Mouse (Mus musculus): Measurements from ENCODE around the gene Grin2a. TPM values are rescaled to one million over a fixed set of nuclear protein-coding genes. Genes with fewer than 3 reads are reported as not detected.

The Grin2a gene
- polyA plus RNA-seq, 1 experiment from 2014 or later, result not detected

DNA sequence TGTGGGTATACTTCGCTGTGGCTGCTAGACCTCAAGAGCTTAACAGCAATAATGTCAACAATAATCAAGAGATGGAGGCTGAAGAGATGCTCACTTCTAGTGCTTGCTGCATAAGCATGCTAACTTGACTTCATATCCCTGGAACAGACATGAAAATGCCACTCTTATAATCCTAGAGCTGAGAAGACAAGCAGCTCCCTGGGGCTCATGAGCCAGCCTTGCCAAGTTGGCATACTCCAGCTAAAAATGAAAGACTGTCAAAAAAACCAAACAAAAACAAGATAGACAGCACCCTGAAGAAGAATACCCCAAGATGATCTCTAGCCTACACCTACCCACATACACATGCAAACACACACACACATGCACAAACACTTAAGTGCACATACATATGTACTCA lies 95.2 kb downstream of the Grin2a start:
- TF ChIP-seq CTCF (IDR thresholded peaks at IDR 0.05; ENCODE audit: low read depth) (no peak), EP300 (IDR thresholded peaks at IDR 0.05; ENCODE audit: low read depth) (no peak)
- no peaks in the 10 kb centered on the region for H3K36me3 ChIP-seq (replicated peaks; ENCODE audit: insufficient read depth, low read length)
- no peaks in the 10 kb centered on the region for H3K4me1 ChIP-seq (ENCODE audit: insufficient read depth)
- no peak overlapping the region for H3K9ac ChIP-seq (replicated peaks)
- H3K4me2 ChIP-seq (ENCODE audit: low read depth, low read length), result no peak overlapping the region
- DNase-seq (no peak), ATAC-seq (no peak)
- 90% methylated on average over 1 of the region's 1 CpGs for WGBS (ENCODE audit: insufficient replicate concordance)
- H3K27ac ChIP-seq (ENCODE audit: low read depth), result no peak overlapping the region
- no peaks in the 10 kb centered on the region for H3K9me3 ChIP-seq (ENCODE audit: low read length)
- H3K27me3 ChIP-seq (ENCODE audit: insufficient read depth, low read length), result no peaks in the 10 kb centered on the region
- H3K4me3 ChIP-seq (ENCODE audit: low read depth, low read length), result no peak overlapping the region

DNA sequence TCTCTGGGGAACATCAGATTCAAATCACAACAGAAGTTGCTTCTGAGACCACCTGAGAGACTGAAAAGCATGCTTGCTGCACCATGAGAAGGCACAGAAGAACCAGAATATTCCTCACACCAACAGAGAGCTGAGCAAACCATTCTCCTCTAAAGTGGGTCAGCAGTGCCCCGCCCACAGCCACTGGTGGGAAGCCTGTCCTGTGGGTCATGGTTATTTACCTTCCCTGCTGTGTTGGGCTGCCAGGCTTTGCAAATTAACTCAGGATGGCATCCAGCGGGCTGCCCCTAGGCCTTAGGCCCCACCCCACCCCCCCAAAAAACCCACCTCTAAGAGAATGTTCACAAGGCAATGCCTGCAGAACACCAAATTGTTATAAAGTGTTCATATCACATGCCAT lies 96.2 kb downstream of the Grin2a start:
- TF ChIP-seq EP300 (IDR thresholded peaks at IDR 0.05; ENCODE audit: low read depth) (no peak), CTCF (IDR thresholded peaks at IDR 0.05; ENCODE audit: low read depth) (no peak)
- no peak overlapping the region for H3K4me3 ChIP-seq (ENCODE audit: low read depth, low read length)
- no peak overlapping the region for H3K4me2 ChIP-seq (ENCODE audit: low read depth, low read length)
- H3K4me1 ChIP-seq (ENCODE audit: insufficient read depth), result no peaks in the 10 kb centered on the region
- H3K9me3 ChIP-seq (ENCODE audit: low read length), result no peaks in the 10 kb centered on the region
- no peaks in the 10 kb centered on the region for H3K27me3 ChIP-seq (ENCODE audit: insufficient read depth, low read length)
- ATAC-seq (no peak), DNase-seq (no peak)
- no peak overlapping the region for H3K27ac ChIP-seq (ENCODE audit: low read depth)
- H3K36me3 ChIP-seq (replicated peaks; ENCODE audit: insufficient read depth, low read length), result no peaks in the 10 kb centered on the region
- 68% methylated on average over 2 of the region's 2 CpGs for WGBS (ENCODE audit: insufficient replicate concordance)
- no peak overlapping the region for H3K9ac ChIP-seq (replicated peaks)

DNA sequence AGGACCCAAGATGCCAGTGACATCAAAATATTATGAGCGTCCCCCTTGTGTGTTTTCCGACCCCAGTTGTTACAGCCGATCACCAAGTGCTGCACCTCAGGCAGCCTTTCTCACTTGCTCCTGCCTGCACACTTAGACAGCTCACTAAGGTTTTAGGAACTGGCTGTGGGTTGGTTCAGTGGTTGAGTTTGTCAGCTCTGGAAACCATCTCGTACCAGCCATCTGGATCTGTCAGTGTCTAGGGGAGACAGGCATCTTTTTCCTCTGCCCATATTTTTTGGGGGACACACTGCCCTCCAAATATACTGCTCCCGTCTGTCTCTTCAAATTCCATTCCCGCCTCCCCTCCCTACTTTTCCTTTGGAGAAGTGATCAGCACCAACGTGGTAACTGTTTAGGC lies 99.8 kb downstream of the Grin2a start:
- ATAC-seq (no peak), DNase-seq (no peak)
- Histone ChIP-seq H3K9me3 (ENCODE audit: low read length) (no peaks in the 10 kb centered on the region), H3K27ac (ENCODE audit: low read depth) (no peak overlapping the region), H3K9ac (replicated peaks) (no peak overlapping the region), H3K4me1 (ENCODE audit: insufficient read depth) (no peaks in the 10 kb centered on the region), H3K27me3 (ENCODE audit: insufficient read depth, low read length) (no peaks in the 10 kb centered on the region), H3K36me3 (replicated peaks; ENCODE audit: insufficient read depth, low read length) (no peaks in the 10 kb centered on the region), H3K4me3 (ENCODE audit: low read depth, low read length) (no peak overlapping the region), H3K4me2 (ENCODE audit: low read depth, low read length) (no peak overlapping the region)
- TF ChIP-seq CTCF (IDR thresholded peaks at IDR 0.05; ENCODE audit: low read depth) (no peak), EP300 (IDR thresholded peaks at IDR 0.05; ENCODE audit: low read depth) (no peak)
- 62% methylated on average over 7 of the region's 7 CpGs for WGBS (ENCODE audit: insufficient replicate concordance)

DNA sequence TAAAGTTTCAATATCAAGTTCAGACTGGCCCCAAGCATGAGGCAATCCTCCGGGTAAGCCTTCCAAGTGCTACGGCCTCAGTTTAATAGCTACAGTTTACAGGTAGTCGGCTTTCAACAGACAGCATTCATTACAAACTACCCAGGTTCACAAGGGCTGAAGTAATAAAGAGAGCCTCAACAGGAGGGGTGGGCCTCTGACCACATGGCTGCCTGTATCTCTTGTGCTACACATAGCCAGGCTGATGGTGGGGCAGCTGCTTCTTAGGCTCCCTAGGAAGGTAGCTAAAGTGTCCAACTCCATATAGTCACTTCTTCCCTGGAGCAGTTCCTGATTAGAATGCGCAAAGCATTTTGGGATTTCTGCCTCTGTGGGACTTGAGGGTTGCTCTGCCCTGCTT lies 109.2 kb downstream of the Grin2a start:
- Histone ChIP-seq H3K9me3 (ENCODE audit: low read length) (no peaks in the 10 kb centered on the region), H3K27me3 (ENCODE audit: insufficient read depth, low read length) (no peaks in the 10 kb centered on the region), H3K9ac (replicated peaks) (no peak overlapping the region), H3K36me3 (replicated peaks; ENCODE audit: insufficient read depth, low read length) (no peaks in the 10 kb centered on the region), H3K27ac (ENCODE audit: low read depth) (no peak overlapping the region), H3K4me3 (ENCODE audit: low read depth, low read length) (no peak overlapping the region), H3K4me2 (ENCODE audit: low read depth, low read length) (no peak overlapping the region), H3K4me1 (ENCODE audit: insufficient read depth) (no peaks in the 10 kb centered on the region)
- DNase-seq, result no peak
- WGBS (ENCODE audit: insufficient replicate concordance), result 72% methylated on average over 4 of the region's 4 CpGs
- TF ChIP-seq EP300 (IDR thresholded peaks at IDR 0.05; ENCODE audit: low read depth), result no peak
- TF ChIP-seq CTCF (IDR thresholded peaks at IDR 0.05; ENCODE audit: low read depth), result no peak
- no peak for ATAC-seq

DNA sequence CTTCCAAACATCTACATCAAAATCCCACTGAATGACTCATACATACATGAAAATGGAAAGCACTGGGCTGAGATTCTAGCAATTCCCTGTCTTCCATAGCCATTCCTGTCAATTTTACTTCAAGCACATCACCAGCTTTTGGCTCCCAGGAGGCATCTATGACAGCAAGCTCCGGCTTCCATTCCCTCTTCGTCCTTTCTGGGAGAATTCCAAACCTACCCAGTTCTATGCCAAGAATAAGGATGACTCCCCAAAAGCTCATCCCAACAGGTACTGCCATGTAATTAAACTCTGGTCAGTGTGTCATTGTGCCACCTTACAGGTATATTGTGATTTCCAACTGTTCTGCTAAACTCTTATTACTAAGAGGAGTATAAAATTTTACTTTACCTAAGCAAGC lies 111.2 kb downstream of the Grin2a start:
- WGBS (ENCODE audit: insufficient replicate concordance), result 83% methylated on average over 2 of the region's 2 CpGs
- Histone ChIP-seq H3K36me3 (replicated peaks; ENCODE audit: insufficient read depth, low read length) (no peaks in the 10 kb centered on the region), H3K9me3 (ENCODE audit: low read length) (no peaks in the 10 kb centered on the region), H3K4me2 (ENCODE audit: low read depth, low read length) (no peak overlapping the region), H3K4me1 (ENCODE audit: insufficient read depth) (no peaks in the 10 kb centered on the region), H3K27ac (ENCODE audit: low read depth) (no peak overlapping the region), H3K9ac (replicated peaks) (no peak overlapping the region), H3K4me3 (ENCODE audit: low read depth, low read length) (no peak overlapping the region), H3K27me3 (ENCODE audit: insufficient read depth, low read length) (no peaks in the 10 kb centered on the region)
- no peak for ATAC-seq
- DNase-seq, result no peak
- TF ChIP-seq EP300 (IDR thresholded peaks at IDR 0.05; ENCODE audit: low read depth) (no peak), CTCF (IDR thresholded peaks at IDR 0.05; ENCODE audit: low read depth) (no peak)

DNA sequence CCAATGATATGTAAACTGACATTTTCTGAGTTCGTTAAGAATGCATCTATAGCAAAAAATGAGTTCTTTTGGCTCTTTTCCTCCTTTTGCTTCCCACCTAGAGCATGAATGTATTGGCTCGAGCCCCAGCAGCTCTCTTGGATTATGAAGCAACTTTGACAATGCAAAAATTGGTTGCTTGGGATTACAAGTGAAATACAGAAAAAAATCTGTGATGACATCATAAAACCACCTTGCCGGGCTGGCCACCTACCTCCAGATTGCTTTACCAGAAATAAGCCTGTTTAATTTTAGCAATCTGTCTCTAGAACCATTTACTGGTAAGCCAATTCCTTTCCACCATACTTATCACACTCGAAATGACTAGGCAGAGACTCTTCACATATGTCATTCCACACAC lies 112.9 kb downstream of the Grin2a start:
- no peaks in the 10 kb centered on the region for H3K27me3 ChIP-seq (ENCODE audit: insufficient read depth, low read length)
- no peak overlapping the region for H3K4me2 ChIP-seq (ENCODE audit: low read depth, low read length)
- H3K27ac ChIP-seq (ENCODE audit: low read depth), result no peak overlapping the region
- H3K4me1 ChIP-seq (ENCODE audit: insufficient read depth), result no peaks in the 10 kb centered on the region
- H3K9ac ChIP-seq (replicated peaks), result no peak overlapping the region
- no peak overlapping the region for H3K4me3 ChIP-seq (ENCODE audit: low read depth, low read length)
- no peak for TF ChIP-seq EP300 (IDR thresholded peaks at IDR 0.05; ENCODE audit: low read depth)
- ATAC-seq (no peak), DNase-seq (no peak)
- no peaks in the 10 kb centered on the region for H3K9me3 ChIP-seq (ENCODE audit: low read length)
- no peaks in the 10 kb centered on the region for H3K36me3 ChIP-seq (replicated peaks; ENCODE audit: insufficient read depth, low read length)
- 70% methylated on average over 4 of the region's 4 CpGs for WGBS (ENCODE audit: insufficient replicate concordance)

DNA sequence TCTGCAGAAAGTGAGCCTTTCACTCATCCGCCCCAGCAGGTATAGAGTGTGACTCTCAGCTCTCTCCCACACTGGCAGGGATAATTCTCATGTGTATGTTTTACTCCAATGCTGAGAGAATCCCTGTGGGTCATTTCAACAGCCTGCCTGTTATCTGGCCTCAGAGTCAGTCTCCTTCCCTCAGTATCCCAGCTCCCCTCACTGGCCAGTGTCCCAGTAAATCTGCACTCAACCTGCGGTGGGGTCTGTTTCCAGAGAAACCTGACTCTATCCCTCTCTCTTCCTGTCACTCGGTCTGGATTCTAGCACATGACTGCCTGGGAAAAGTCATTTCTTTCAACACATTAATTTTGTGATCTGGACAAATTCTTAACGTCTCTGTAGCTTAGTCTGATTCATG lies 122.4 kb downstream of the Grin2a start:
- Histone ChIP-seq H3K9ac (replicated peaks) (no peak overlapping the region), H3K4me1 (ENCODE audit: insufficient read depth) (no peaks in the 10 kb centered on the region), H3K36me3 (replicated peaks; ENCODE audit: insufficient read depth, low read length) (no peaks in the 10 kb centered on the region), H3K27ac (ENCODE audit: low read depth) (no peak overlapping the region), H3K4me2 (ENCODE audit: low read depth, low read length) (no peak overlapping the region), H3K4me3 (ENCODE audit: low read depth, low read length) (no peak overlapping the region), H3K9me3 (ENCODE audit: low read length) (no peaks in the 10 kb centered on the region), H3K27me3 (ENCODE audit: insufficient read depth, low read length) (no peaks in the 10 kb centered on the region)
- 65% methylated on average over 4 of the region's 4 CpGs for WGBS (ENCODE audit: insufficient replicate concordance)
- ATAC-seq (no peak), DNase-seq (no peak)
- TF ChIP-seq CTCF (IDR thresholded peaks at IDR 0.05; ENCODE audit: low read depth) (no peak), EP300 (IDR thresholded peaks at IDR 0.05; ENCODE audit: low read depth) (no peak)
